Mouse (Mus musculus) heart, embryonic 10.5 days (tissue): Measurements from ENCODE around the gene Micu1. TPM values are rescaled to one million over a fixed set of nuclear protein-coding genes. Genes with fewer than 3 reads are reported as not detected.
"Not testable (repeated sequence)": the region's sequence is repeated elsewhere in the genome, so short reads cannot be mapped to it uniquely, and the experiment has no call there.

Experiments
- DNase-seq: peaks from one replicate; pipeline ENCODE4 v3.0.0-alpha.2; 2017; ENCODE audit warnings: low spot score
- H3K27ac ChIP-seq: fragments of 300-500 bp; sonication (generic); 2 replicates; pipeline ENCODE4 v1.5.1; 2016; ENCODE audit warnings: mild to moderate bottlenecking
- H3K27me3 ChIP-seq: fragments of 300-500 bp; sonication (generic); 2 replicates; pipeline ENCODE4 v1.6.1; 2016; ENCODE audit warnings: mild to moderate bottlenecking; ENCODE audit not compliant: poor library complexity, insufficient read depth, severe bottlenecking
- H3K36me3 ChIP-seq: fragments of 300-500 bp; sonication (generic); 2 replicates; pipeline ENCODE4 v1.6.1; 2016; ENCODE audit warnings: mild to moderate bottlenecking, moderate library complexity
- H3K4me1 ChIP-seq: fragments of 300-500 bp; sonication (generic); 2 replicates; pipeline ENCODE4 v1.6.1; 2016; ENCODE audit warnings: mild to moderate bottlenecking
- H3K4me3 ChIP-seq: fragments of 300-500 bp; sonication (generic); 2 replicates; pipeline ENCODE4 v1.5.1; 2016; ENCODE audit warnings: mild to moderate bottlenecking, moderate library complexity
- H3K9me3 ChIP-seq: fragments of 300-500 bp; sonication (generic); 2 replicates; pipeline ENCODE4 v1.6.1; 2016; ENCODE audit warnings: mild to moderate bottlenecking, moderate library complexity
- WGBS: fragments of 180-500 bp; shearing (Covaris S2); methylation state at CpG from one replicate; pipeline ENCODE4 v1.1.7; 2016; 5-methylcytosine and 5-hydroxymethylcytosine counted together
- polyA plus RNA-seq: library from polyadenylated mRNA; unstranded; fragments of >200 nt; fragmentation: Nextera tagmentation; extraction: Ambion mirVana; gene quantifications from 2 replicates; pipeline ENCODE4 v1.2.1, GENCODE M21; 2016

Micu1 gene
- polyA plus RNA-seq, 1 experiment from 2014 or later, result 45.4 TPM

GRCm38 (mm10) chr10:59849371-59849770 is 147.1 kb downstream of the Micu1 start:
- no peaks in the 10 kb centered on the region for H3K27me3 ChIP-seq
- DNase-seq, result no peak
- no peak overlapping the region for H3K4me3 ChIP-seq
- peaks cover 16% of the 10 kb centered on the region for H3K4me1 ChIP-seq
- 79% methylated on average over 7 of the region's 7 CpGs for WGBS
- no peaks in the 10 kb centered on the region for H3K36me3 ChIP-seq
- no peaks in the 10 kb centered on the region for H3K9me3 ChIP-seq
- no peak overlapping the region for H3K27ac ChIP-seq

DNA sequence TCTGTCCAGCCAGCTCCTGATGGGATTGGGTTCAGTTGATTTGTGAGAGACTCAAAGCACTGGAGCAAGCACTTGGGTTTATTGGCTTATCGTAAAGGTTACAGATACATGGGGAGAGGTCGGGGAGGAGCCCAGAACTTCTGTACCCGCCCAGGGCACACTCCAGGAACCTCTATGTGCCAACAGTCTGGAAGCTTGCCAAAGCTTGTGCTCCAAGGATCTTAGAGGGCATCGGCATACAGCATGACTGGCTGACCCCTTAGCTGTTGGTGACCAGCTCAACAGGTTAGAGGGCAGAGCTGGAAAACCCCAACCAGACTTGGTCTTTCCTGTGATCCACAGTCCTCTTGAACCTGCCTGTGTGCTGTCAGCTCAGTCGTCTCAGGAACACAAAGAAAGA is 154.9 kb downstream of the Micu1 start:
- 82% methylated on average over 5 of the region's 5 CpGs for WGBS
- peaks cover 5% of the 10 kb centered on the region; the same call in 1 of the 2 replicates for H3K4me1 ChIP-seq
- H3K4me3 ChIP-seq, result no peak overlapping the region
- no peak for DNase-seq
- no peaks in the 10 kb centered on the region for H3K36me3 ChIP-seq
- no peak overlapping the region for H3K27ac ChIP-seq
- no peaks in the 10 kb centered on the region for H3K27me3 ChIP-seq
- H3K9me3 ChIP-seq, result no peaks in the 10 kb centered on the region

GRCm38 (mm10) chr10:59860684-59861083 is 158.4 kb downstream of the Micu1 start:
- Histone ChIP-seq H3K27me3 (no peaks in the 10 kb centered on the region), H3K9me3 (no peaks in the 10 kb centered on the region), H3K36me3 (no peaks in the 10 kb centered on the region), H3K27ac (no peak overlapping the region), H3K4me1 (peaks cover 14% of the 10 kb centered on the region; the same call in 1 of the 2 replicates), H3K4me3 (no peak overlapping the region)
- no peak for DNase-seq
- 80% methylated on average over 9 of the region's 9 CpGs for WGBS

- Histone ChIP-seq H3K9me3 (no peaks in the 10 kb centered on the region), H3K27ac (no peak overlapping the region), H3K4me3 (no peak overlapping the region), H3K4me1 (peaks cover 14% of the 10 kb centered on the region; the same call in 1 of the 2 replicates), H3K27me3 (no peaks in the 10 kb centered on the region), H3K36me3 (no peaks in the 10 kb centered on the region)
- DNase-seq, result no peak
- 80% methylated on average over 10 of the region's 10 CpGs for WGBS
These were observed 158.9 kb downstream of the Micu1 start for GRCm38 (mm10) chr10:59861201-59861600.

- Histone ChIP-seq H3K27ac (no peak overlapping the region), H3K36me3 (no peaks in the 10 kb centered on the region), H3K4me1 (peaks cover 14% of the 10 kb centered on the region; the same call in 1 of the 2 replicates), H3K27me3 (no peaks in the 10 kb centered on the region), H3K9me3 (no peaks in the 10 kb centered on the region), H3K4me3 (no peak overlapping the region)
- WGBS, result 86% methylated on average over 6 of the region's 6 CpGs
- DNase-seq, result no peak
These were observed 160.7 kb downstream of the Micu1 start for GRCm38 (mm10) chr10:59862816-59863440.

- 42% methylated on average over 4 of the region's 4 CpGs for WGBS
- H3K4me1 ChIP-seq, result peaks cover 14% of the 10 kb centered on the region; the same call in 1 of the 2 replicates
- no peaks in the 10 kb centered on the region for H3K36me3 ChIP-seq
- H3K27ac ChIP-seq, result no peak overlapping the region
- H3K9me3 ChIP-seq, result no peaks in the 10 kb centered on the region
- H3K4me3 ChIP-seq, result no peak overlapping the region
- H3K27me3 ChIP-seq, result no peaks in the 10 kb centered on the region
- no peak for DNase-seq
These were observed 161.3 kb downstream of the Micu1 start for GRCm38 (mm10) chr10:59863620-59864019.

DNA sequence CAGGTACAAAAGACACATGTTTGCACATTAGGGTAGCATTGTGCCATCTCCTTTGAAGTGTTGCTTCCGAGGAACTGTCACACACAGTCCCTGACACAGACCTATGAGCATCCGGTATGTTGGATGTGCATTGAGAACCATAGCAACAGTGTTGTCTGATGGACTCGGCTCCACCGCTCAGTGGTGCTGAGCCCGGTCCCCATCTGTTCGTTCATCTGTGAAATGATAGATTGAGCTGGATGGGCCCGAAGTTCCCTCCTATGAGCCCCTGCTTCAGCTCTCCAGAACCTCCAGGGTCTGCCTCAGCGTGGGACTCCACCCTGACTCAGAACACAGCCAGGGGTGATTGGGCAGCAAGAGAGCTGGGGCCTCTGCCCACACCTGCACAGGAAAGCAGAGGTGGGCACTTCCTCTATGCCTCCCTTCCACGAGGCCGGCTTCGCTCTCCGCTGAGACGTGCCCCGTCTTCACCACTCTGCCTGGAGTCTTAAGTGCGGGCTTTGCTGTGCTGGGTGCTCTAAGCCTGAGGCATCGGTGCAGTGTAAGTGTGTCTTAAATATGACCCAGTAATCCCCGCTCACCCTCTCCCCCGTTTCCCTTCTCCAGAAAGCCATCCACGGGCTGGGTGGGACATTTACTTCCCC is 162.1 kb downstream of the Micu1 start:
- WGBS, result 84% methylated on average over 19 of the region's 19 CpGs
- H3K27me3 ChIP-seq, result no peaks in the 10 kb centered on the region
- H3K4me1 ChIP-seq, result peaks cover 14% of the 10 kb centered on the region; the same call in 1 of the 2 replicates
- H3K36me3 ChIP-seq, result no peaks in the 10 kb centered on the region
- DNase-seq, result no peak
- no peak overlapping the region for H3K4me3 ChIP-seq
- no peaks in the 10 kb centered on the region for H3K9me3 ChIP-seq
- no peak overlapping the region for H3K27ac ChIP-seq

GRCm38 (mm10) chr10:59864884-59865726 is 162.8 kb downstream of the Micu1 start:
- WGBS, result 35% methylated on average over 13 of the region's 13 CpGs
- no peaks in the 10 kb centered on the region for H3K27me3 ChIP-seq

GRCm38 (mm10) chr10:59868266-59868665 is 166.0 kb downstream of the Micu1 start:
- WGBS, result 63% methylated on average over 11 of the region's 11 CpGs
- H3K36me3 ChIP-seq, result no peaks in the 10 kb centered on the region
- no peak overlapping the region for H3K4me3 ChIP-seq
- H3K4me1 ChIP-seq, result peaks cover 6% of the 10 kb centered on the region; the same call in 1 of the 2 replicates
- no peaks in the 10 kb centered on the region for H3K27me3 ChIP-seq
- H3K27ac ChIP-seq, result no peak overlapping the region
- no peak for DNase-seq
- H3K9me3 ChIP-seq, result no peaks in the 10 kb centered on the region

More at GRCm38 (mm10) chr10:59864884-59865726, 162.8 kb downstream of the Micu1 start:
- peak; percentile 89 for DNase-seq
- H3K4me1 ChIP-seq, result peaks cover 14% of the 10 kb centered on the region; the same call in 1 of the 2 replicates
- no peaks in the 10 kb centered on the region for H3K9me3 ChIP-seq
- no peak overlapping the region for H3K27ac ChIP-seq
- H3K4me3 ChIP-seq, result no peak overlapping the region
- no peaks in the 10 kb centered on the region for H3K36me3 ChIP-seq

DNA sequence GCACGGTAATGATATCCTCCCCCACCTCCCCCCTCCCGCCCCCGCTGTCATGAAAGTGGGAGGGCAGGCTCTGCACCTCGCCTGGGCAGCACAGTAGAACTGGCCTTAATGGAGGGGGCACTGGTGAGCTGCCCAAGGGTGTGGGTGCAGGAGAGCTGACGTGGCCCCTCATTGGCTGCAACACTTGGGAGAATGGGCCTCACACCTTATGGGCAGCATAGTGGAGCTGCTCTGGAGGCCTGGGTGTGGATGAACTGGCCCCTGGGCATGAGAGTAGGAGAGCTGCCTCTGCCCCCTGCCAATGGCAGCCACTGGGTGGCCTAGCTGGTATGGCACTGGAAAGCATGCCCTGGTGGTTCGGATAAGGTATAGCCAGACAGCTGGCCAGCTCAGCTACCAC is 167.8 kb downstream of the Micu1 start:
- Histone ChIP-seq H3K4me1 (peaks cover 5% of the 10 kb centered on the region), H3K36me3 (no peaks in the 10 kb centered on the region), H3K9me3 (no peaks in the 10 kb centered on the region), H3K4me3 (no peak overlapping the region), H3K27ac (no peak overlapping the region), H3K27me3 (no peaks in the 10 kb centered on the region)
- no peak for DNase-seq
- 94% methylated on average over 6 of the region's 6 CpGs for WGBS

DNA sequence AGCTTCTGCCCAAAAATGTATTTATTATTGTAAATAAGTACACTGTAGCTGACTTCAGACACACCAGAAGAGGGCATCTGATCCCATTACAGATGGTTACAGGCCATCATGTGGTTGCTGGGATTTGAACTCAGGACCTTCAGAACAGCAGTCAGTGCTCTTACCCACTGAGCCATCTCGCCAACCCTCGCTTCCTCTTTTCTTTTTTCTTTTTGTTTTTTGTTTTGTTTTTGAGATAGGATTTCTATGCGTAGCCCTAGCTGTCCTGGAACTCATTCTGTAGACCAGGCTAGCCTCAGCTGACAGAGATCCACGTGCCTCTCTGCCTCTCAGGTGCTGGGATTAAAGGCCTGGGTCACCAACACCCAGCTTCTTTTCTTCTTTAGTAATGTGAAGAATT is 170.4 kb downstream of the Micu1 start:
- H3K4me3 ChIP-seq, DNase-seq, H3K9me3 ChIP-seq, H3K27me3 ChIP-seq, H3K36me3 ChIP-seq, H3K4me1 ChIP-seq: not testable (repeated sequence)
- H3K27ac ChIP-seq, result 0 out of 2 replicates have a peak overlapping the region, but pooled peaks have one; percentile 42
- 91% methylated on average over 4 of the region's 4 CpGs for WGBS

GRCm38 (mm10) chr10:59873206-59873605 is 170.9 kb downstream of the Micu1 start:
- Histone ChIP-seq H3K27me3 (no peaks in the 10 kb centered on the region), H3K27ac (0 out of 2 replicates have a peak overlapping the region, but pooled peaks have one; percentile 42), H3K9me3 (no peaks in the 10 kb centered on the region), H3K4me3 (no peak overlapping the region), H3K36me3 (no peaks in the 10 kb centered on the region), H3K4me1 (peaks cover 7% of the 10 kb centered on the region)
- no peak for DNase-seq
- 82% methylated on average over 5 of the region's 5 CpGs for WGBS

GRCm38 (mm10) chr10:59873613-59874012 is 171.3 kb downstream of the Micu1 start:
- DNase-seq, result no peak
- 66% methylated on average over 5 of the region's 5 CpGs for WGBS
- Histone ChIP-seq H3K4me3 (no peak overlapping the region), H3K36me3 (no peaks in the 10 kb centered on the region), H3K9me3 (no peaks in the 10 kb centered on the region), H3K27ac (peak overlapping the region; percentile 67; the same call in 1 of the 2 replicates), H3K27me3 (no peaks in the 10 kb centered on the region), H3K4me1 (peaks cover 8% of the 10 kb centered on the region)
